Mouse (Mus musculus) midbrain, postnatal 0 days (tissue): ENCODE measurements at regions not wholly inside any gene's neighbourhood (a gene's known extent, or its start where the extent isn't known, plus 50 kb on each side); places are given as distances from the start of the nearest gene placed in this dataset.

Experiments used
- ATAC-seq: fragments of 200-750 bp; cut with Nextera tagmentation; 2 replicates; pipeline ENCODE4 v1.8.0; 2017; ENCODE audit warnings: moderate number of reproducible peaks, mild to moderate bottlenecking, moderate TSS enrichment, moderate library complexity; ENCODE audit not compliant: low FRiP score
- DNase-seq: peaks from one replicate; pipeline ENCODE4 v3.0.0-alpha.2; 2015; ENCODE audit warnings: low spot score
- H3K27ac ChIP-seq: fragments of 300-500 bp; sonication (generic); 2 replicates; pipeline ENCODE4 v1.5.1; 2014; ENCODE audit warnings: low read depth, mild to moderate bottlenecking, low read length, mixed read lengths
- H3K27me3 ChIP-seq: fragments of 300-500 bp; sonication (generic); 2 replicates; pipeline ENCODE4 v1.6.1; 2014; ENCODE audit warnings: low read length, control low read depth, mixed read lengths; ENCODE audit not compliant: insufficient read depth
- H3K36me3 ChIP-seq: fragments of 300-500 bp; sonication (generic); 2 replicates; pipeline ENCODE4 v1.6.1; 2014; ENCODE audit warnings: low read length, control low read depth, mixed read lengths; ENCODE audit not compliant: insufficient read depth
- H3K4me1 ChIP-seq: fragments of 300-500 bp; sonication (generic); 2 replicates; pipeline ENCODE4 v1.6.1; 2014; ENCODE audit warnings: mild to moderate bottlenecking, control low read depth, antibody characterized with exemption, low read length, mixed read lengths; ENCODE audit not compliant: insufficient read depth
- H3K4me2 ChIP-seq: fragments of 300-500 bp; sonication (generic); 2 replicates; pipeline ENCODE4 v1.6.1; 2014; ENCODE audit warnings: low read depth, mild to moderate bottlenecking, low read length, mixed read lengths; ENCODE audit not compliant: poor library complexity, severe bottlenecking
- H3K4me3 ChIP-seq: fragments of 300-500 bp; sonication (generic); 2 replicates; pipeline ENCODE4 v1.5.1; 2014; ENCODE audit warnings: low read depth, mild to moderate bottlenecking, low read length, moderate library complexity
- H3K9ac ChIP-seq: fragments of 300-500 bp; sonication (generic); replicated peaks from 2 replicates; pipeline ENCODE4 v1.6.1; 2014; ENCODE audit warnings: mild to moderate bottlenecking, low read length, moderate library complexity, mixed read lengths; ENCODE audit not compliant: poor library complexity, severe bottlenecking
- H3K9me3 ChIP-seq: fragments of 300-500 bp; sonication (generic); 2 replicates; pipeline ENCODE4 v1.6.1; 2016; ENCODE audit warnings: low read length, control low read depth
- CTCF ChIP-seq: IDR thresholded peaks from 2 replicates; pipeline ENCODE4 v1.5.1; 2016; ENCODE audit warnings: antibody characterized with exemption, mild to moderate bottlenecking
- WGBS: fragments of 180-500 bp; shearing (Covaris S2); extraction: QIAGEN DNeasy Blood & Tissue Kit; methylation state at CpG from one replicate; pipeline ENCODE4 v1.1.7; 2014; 5-methylcytosine and 5-hydroxymethylcytosine counted together

- no peak for ATAC-seq
- WGBS = 78% methylated on average over 4 of the region's 4 CpGs
Observed at GRCm38 (mm10) chr17:83917781-83918180, 70.0 kb upstream of the Haao start.

GRCm38 (mm10) chr17:83916684-83917166, 69.0 kb upstream of the Haao start:
- no peaks in the 10 kb centered on the region for H3K36me3 ChIP-seq
- H3K9me3 ChIP-seq = no peaks in the 10 kb centered on the region
- H3K27me3 ChIP-seq = no peaks in the 10 kb centered on the region
- no peak overlapping the region for H3K4me3 ChIP-seq
- no peak for TF ChIP-seq CTCF
- H3K4me1 ChIP-seq = no peaks in the 10 kb centered on the region
- H3K27ac ChIP-seq = no peak overlapping the region
- H3K4me2 ChIP-seq = no peak overlapping the region
- no peak overlapping the region for H3K9ac ChIP-seq
- WGBS = 56% methylated on average over 10 of the region's 10 CpGs
- ATAC-seq (no peak), DNase-seq (peak; percentile 66)

More at GRCm38 (mm10) chr17:83917781-83918180, 70.0 kb upstream of the Haao start:
- no peak overlapping the region for H3K4me3 ChIP-seq
- H3K27me3 ChIP-seq = no peaks in the 10 kb centered on the region
- TF ChIP-seq CTCF = no peak
- H3K4me1 ChIP-seq = no peaks in the 10 kb centered on the region
- H3K9ac ChIP-seq = no peak overlapping the region
- H3K4me2 ChIP-seq = no peak overlapping the region
- no peak for DNase-seq
- no peak overlapping the region for H3K27ac ChIP-seq
- no peaks in the 10 kb centered on the region for H3K9me3 ChIP-seq
- no peaks in the 10 kb centered on the region for H3K36me3 ChIP-seq

DNA sequence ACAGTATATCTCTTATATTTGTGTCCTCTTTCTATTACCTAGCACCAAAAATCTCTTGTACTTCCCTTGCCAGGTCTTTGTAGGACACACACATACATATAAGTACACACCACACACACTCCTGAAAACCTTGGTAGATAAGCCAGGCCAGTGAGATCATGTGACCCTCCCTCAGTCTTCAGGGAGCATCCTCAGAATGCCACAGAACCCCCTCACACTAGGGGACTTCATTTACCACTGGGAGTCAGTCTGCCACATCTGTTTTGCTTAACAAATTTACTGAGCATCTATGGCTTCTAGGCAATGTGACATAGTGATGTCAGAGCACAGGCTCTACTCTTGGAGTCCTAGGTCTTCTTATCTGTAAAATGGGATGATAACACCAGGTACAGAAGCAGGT, 67.3 kb upstream of the Haao start:
- no peak overlapping the region for H3K4me3 ChIP-seq
- TF ChIP-seq CTCF = no peak
- H3K36me3 ChIP-seq = no peaks in the 10 kb centered on the region
- no peaks in the 10 kb centered on the region for H3K4me1 ChIP-seq
- H3K9me3 ChIP-seq = no peaks in the 10 kb centered on the region
- ATAC-seq (no peak), DNase-seq (no peak)
- H3K27me3 ChIP-seq = no peaks in the 10 kb centered on the region
- H3K27ac ChIP-seq = no peak overlapping the region
- H3K9ac ChIP-seq = no peak overlapping the region
- H3K4me2 ChIP-seq = no peak overlapping the region

- no peak overlapping the region for H3K4me2 ChIP-seq
- no peak overlapping the region for H3K9ac ChIP-seq
- ATAC-seq = no peak
- H3K27me3 ChIP-seq = no peaks in the 10 kb centered on the region
- WGBS = 93% methylated on average over 1 of the region's 1 CpGs
- DNase-seq = no peak
- H3K27ac ChIP-seq = no peak overlapping the region
- TF ChIP-seq CTCF = no peak
- H3K9me3 ChIP-seq = no peaks in the 10 kb centered on the region
- no peaks in the 10 kb centered on the region for H3K36me3 ChIP-seq
- no peaks in the 10 kb centered on the region for H3K4me1 ChIP-seq
- H3K4me3 ChIP-seq = no peak overlapping the region
Observed at GRCm38 (mm10) chr17:83914603-83915002, 66.8 kb upstream of the Haao start.

DNA sequence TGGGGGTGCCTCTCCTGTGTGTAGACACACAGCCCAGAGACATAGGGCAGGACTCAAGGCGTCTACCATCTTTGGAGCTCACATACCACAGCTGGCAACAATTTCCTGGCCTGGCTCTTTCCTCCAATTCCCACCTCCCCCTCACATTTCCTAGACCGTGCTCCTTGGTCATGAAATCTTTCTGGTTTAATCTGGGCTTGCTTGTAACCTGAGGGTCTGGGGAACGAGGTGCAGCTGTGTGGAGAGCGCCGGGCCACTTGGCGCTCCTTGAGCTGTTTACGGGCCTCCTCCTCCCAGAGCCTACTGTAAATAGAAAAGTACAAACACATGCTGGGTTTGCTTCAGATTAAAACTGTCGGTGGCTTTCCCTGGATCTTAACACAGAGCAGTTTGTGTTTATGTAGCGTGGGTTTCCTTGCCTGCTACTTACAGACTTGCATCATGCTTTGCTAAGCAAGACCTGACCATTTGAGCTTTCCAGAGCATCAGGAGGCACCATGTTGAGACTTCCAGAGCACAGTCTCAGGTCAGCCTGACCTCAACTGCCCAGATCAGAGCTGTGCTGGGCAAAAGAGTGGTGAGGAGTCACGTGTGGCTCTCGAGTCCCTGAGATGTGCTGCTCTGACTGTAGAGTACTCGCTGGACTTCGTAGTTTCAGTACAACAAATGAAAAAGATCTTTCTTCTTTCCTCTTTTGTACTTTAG, 66.1 kb upstream of the Haao start:
- H3K4me2 ChIP-seq = no peak overlapping the region
- H3K9me3 ChIP-seq = no peaks in the 10 kb centered on the region
- DNase-seq (no peak), ATAC-seq (no peak)
- WGBS = 74% methylated on average over 13 of the region's 13 CpGs
- no peak overlapping the region for H3K27ac ChIP-seq
- no peak for TF ChIP-seq CTCF
- H3K9ac ChIP-seq = no peak overlapping the region
- no peaks in the 10 kb centered on the region for H3K27me3 ChIP-seq
- H3K4me1 ChIP-seq = no peaks in the 10 kb centered on the region
- no peaks in the 10 kb centered on the region for H3K36me3 ChIP-seq
- no peak overlapping the region for H3K4me3 ChIP-seq

DNA sequence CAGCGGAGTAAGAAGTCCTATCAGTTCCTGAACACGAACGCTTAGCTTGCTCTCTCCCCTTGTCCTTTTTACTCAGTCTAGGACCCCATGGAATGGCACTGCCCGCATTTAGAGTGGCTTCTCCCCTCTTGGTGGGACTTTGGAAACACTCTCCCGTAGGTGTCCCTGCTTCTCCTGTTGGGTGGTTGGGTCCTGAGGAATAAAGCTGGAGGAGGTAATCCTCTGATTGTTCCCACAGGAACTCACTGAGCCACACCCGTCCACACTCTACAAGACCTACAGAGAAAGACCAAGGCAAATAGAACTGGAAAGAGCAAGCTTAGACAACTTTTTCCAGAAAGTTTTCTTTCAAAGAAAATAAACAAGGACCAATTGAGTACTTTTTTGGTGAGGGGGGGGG, 64.7 kb upstream of the Haao start:
- Histone ChIP-seq H3K4me3 (no peak overlapping the region), H3K9ac (no peak overlapping the region), H3K9me3 (0 out of 2 replicates have a peak, but pooled peaks cover 2% of the 10 kb centered on the region), H3K27ac (no peak overlapping the region), H3K27me3 (no peaks in the 10 kb centered on the region), H3K4me1 (no peaks in the 10 kb centered on the region), H3K4me2 (no peak overlapping the region), H3K36me3 (no peaks in the 10 kb centered on the region)
- TF ChIP-seq CTCF = no peak
- ATAC-seq (no peak), DNase-seq (no peak)
- WGBS = 91% methylated on average over 6 of the region's 6 CpGs
